In genomic region chr8:115766218-115766898, GRCm38 (mm10) we compare ENCODE assay signal across 9 mouse cellular contexts. TPM values are rescaled to one million over a fixed set of nuclear protein-coding genes. Genes with fewer than 3 reads are reported as not detected.
DNase-seq lines count a peak whose midpoint lies in the region; ATAC-seq and TF ChIP-seq lines count a peak whose summit lies in the region.
"Had no signal": no experiment of that assay in that cellular context is flagged by ENCODE, and none has a peak within 500 bp of the region (broad histone marks: within the 10 kb centered on the region; RNA-seq: fewer than 3 reads in every experiment).

No protein-coding gene starts in this region.

- H3K4me3 ChIP-seq in forebrain, embryonic 11.5 days (ENCODE audit: low read depth, low read length), result no peak overlapping the region
- H3K4me3 ChIP-seq in heart, postnatal 0 days (ENCODE audit: low read depth, low read length), result no peak overlapping the region
- H3K4me3 ChIP-seq in neural tube, embryonic 13.5 days, result no peak overlapping the region

- H3K27ac ChIP-seq in forebrain, embryonic 11.5 days (ENCODE audit: low read depth, low read length), result no peak overlapping the region
- H3K27ac ChIP-seq in heart, postnatal 0 days (ENCODE audit: low read depth), result no peak overlapping the region
- no peak overlapping the region for H3K27ac ChIP-seq in neural tube, embryonic 13.5 days (replicated peaks)
- H3K27ac ChIP-seq: liver, embryonic 14.5 days had no signal

- no peak for TF ChIP-seq CTCF in heart, postnatal 0 days (IDR thresholded peaks at IDR 0.05; ENCODE audit: low read depth)

- no peaks in the 10 kb centered on the region for H3K9me3 ChIP-seq in forebrain, embryonic 11.5 days (ENCODE audit: control insufficient read depth, low read length)
- H3K9me3 ChIP-seq in heart, postnatal 0 days (replicated peaks; ENCODE audit: control insufficient read depth, low read length), result no peaks in the 10 kb centered on the region
- H3K9me3 ChIP-seq in neural tube, embryonic 13.5 days, result no peaks in the 10 kb centered on the region

- no peak overlapping the region for H3K4me2 ChIP-seq in forebrain, embryonic 11.5 days (ENCODE audit: low read depth, low read length, severe bottlenecking)
- H3K4me2 ChIP-seq in heart, postnatal 0 days (ENCODE audit: low read depth, low read length), result no peak overlapping the region
- no peak overlapping the region for H3K4me2 ChIP-seq in neural tube, embryonic 13.5 days

- no peaks in the 10 kb centered on the region for H3K27me3 ChIP-seq in forebrain, embryonic 11.5 days (ENCODE audit: control insufficient read depth, insufficient read depth, low read length)
- no peaks in the 10 kb centered on the region for H3K27me3 ChIP-seq in heart, postnatal 0 days (ENCODE audit: control insufficient read depth, insufficient read depth, low read length)
- H3K27me3 ChIP-seq in neural tube, embryonic 13.5 days, result no peaks in the 10 kb centered on the region

- no peak for DNase-seq in frontal cortex, postnatal 14 days (ENCODE audit: low spot score in 2 of 2)
- peak; percentile 8 to 29 for DNase-seq in adrenal gland, adult 18-20 months (ENCODE audit: low spot score in 2 of 2)
- DNase-seq in forebrain, embryonic 11.5 days (ENCODE audit: low spot score), result peak; percentile 58
- no peak for DNase-seq in heart, postnatal 0 days (ENCODE audit: low spot score)
- peak; percentile 85 to 93 for DNase-seq in kidney, postnatal 36 days
- DNase-seq in layer of hippocampus, adult 9-11 months, result no peak

- TF ChIP-seq EP300 in heart, postnatal 0 days (IDR thresholded peaks at IDR 0.05; ENCODE audit: low read depth), result no peak

- ATAC-seq in frontal cortex, adult (ENCODE audit: low TSS enrichment), result peak; percentile 66
- peak; percentile 44; the same call in 1 of the 2 replicates for ATAC-seq in forebrain, embryonic 11.5 days (replicated peaks; ENCODE audit: low FRiP score)
- ATAC-seq in heart, postnatal 0 days (ENCODE audit: insufficient read depth, low read depth), result peak; percentile 27
- ATAC-seq in neural tube, embryonic 13.5 days (ENCODE audit: low read depth), result peak; percentile 63; the same call in 1 of the 2 replicates

- H3K36me3 ChIP-seq in forebrain, embryonic 11.5 days (ENCODE audit: control insufficient read depth, insufficient read depth, low read length), result no peaks in the 10 kb centered on the region
- no peaks in the 10 kb centered on the region for H3K36me3 ChIP-seq in heart, postnatal 0 days (replicated peaks; ENCODE audit: control insufficient read depth, insufficient read depth, low read length)
- H3K36me3 ChIP-seq in neural tube, embryonic 13.5 days, result no peaks in the 10 kb centered on the region

- WGBS in forebrain, embryonic 11.5 days, result 19% methylated on average over 9 of the region's 9 CpGs
- WGBS in heart, postnatal 0 days, result 22% methylated on average over 9 of the region's 9 CpGs
- 9% methylated on average over 9 of the region's 9 CpGs for WGBS in neural tube, embryonic 13.5 days

- peaks cover 7% of the 10 kb centered on the region for H3K4me1 ChIP-seq in forebrain, embryonic 11.5 days (replicated peaks; ENCODE audit: control insufficient read depth, insufficient read depth, low read length)
- no peaks in the 10 kb centered on the region for H3K4me1 ChIP-seq in heart, postnatal 0 days (ENCODE audit: control insufficient read depth, insufficient read depth)
- peaks cover 9% of the 10 kb centered on the region for H3K4me1 ChIP-seq in neural tube, embryonic 13.5 days (replicated peaks)

- H3K9ac ChIP-seq in forebrain, embryonic 11.5 days (ENCODE audit: low read length), result no peak overlapping the region
- H3K9ac ChIP-seq in heart, postnatal 0 days (replicated peaks; ENCODE audit: low read depth, low read length), result no peak overlapping the region
- H3K9ac ChIP-seq in neural tube, embryonic 13.5 days, result no peak overlapping the region
- H3K9ac ChIP-seq: liver, embryonic 14.5 days had no signal

RNA-seq across cellular contexts. Expression of gene Maf, which starts 58.8 kb away (rescaled TPM):
- total RNA-seq in adrenal gland, adult 18-20 months (2021), result 10 to 100 TPM; 16.3 to 27.1 TPM
- polyA plus RNA-seq in forebrain, embryonic 11.5 days (2014; fragmentation: Nextera tagmentation; extraction: Ambion mirVana), result 3.3 and 4.0 TPM in 2 replicates
- total RNA-seq in heart, postnatal 0 days (2014; rRNA removed; ENCODE audit: low replicate concordance), result 4.5 and 4.7 TPM in 2 replicates
- polyA plus RNA-seq in heart, postnatal 0 days (2015; fragmentation: Nextera tagmentation; extraction: Ambion mirVana), result 1.4 and 1.9 TPM in 2 replicates
- polyA plus RNA-seq in neural tube, embryonic 13.5 days (2015; fragmentation: Nextera tagmentation; extraction: Ambion mirVana), result 11.5 and 12.1 TPM in 2 replicates

Comparison
In these comparisons a context has a peak if more than half of its experiments do, and no peak if none do; other contexts are left out.
1. DNase-seq: peak in adrenal gland, adult 18-20 months (2 of 2), forebrain, embryonic 11.5 days (single experiment) and kidney, postnatal 36 days (2 of 2); none in frontal cortex, postnatal 14 days (0 of 2), heart, postnatal 0 days (single experiment) and layer of hippocampus, adult 9-11 months (single experiment).
2. Peak in every context shown above with its lines, with median percentiles within 50 percentile points of each other: ATAC-seq.